Mouse (Mus musculus) liver, postnatal 0 days (tissue): ENCODE results near the gene Ppie. TPM values are rescaled to one million over a fixed set of nuclear protein-coding genes. Genes with fewer than 3 reads are reported as not detected.
"Not testable (repeated sequence)": the region's sequence is repeated elsewhere in the genome, so short reads cannot be mapped to it uniquely, and the experiment has no call there.

Experiments used
- ATAC-seq: fragments of 200-750 bp; cut with Nextera tagmentation; 2 replicates; pipeline ENCODE4 v1.8.0; 2017; ENCODE audit warnings: mild to moderate bottlenecking, moderate library complexity
- DNase-seq: peaks from one replicate; pipeline ENCODE4 v3.0.0-alpha.2; 2016
- H3K27ac ChIP-seq: fragments of 300-500 bp; sonication (generic); 2 replicates; pipeline ENCODE4 v1.5.1; 2014; ENCODE audit warnings: antibody characterized with exemption, moderate library complexity, mild to moderate bottlenecking, low read depth
- H3K27me3 ChIP-seq: fragments of 300-500 bp; sonication (generic); 2 replicates; pipeline ENCODE4 v1.6.1; 2014; ENCODE audit warnings: low read length, control low read depth, mixed read lengths; ENCODE audit not compliant: insufficient read depth
- H3K36me3 ChIP-seq: fragments of 300-500 bp; sonication (generic); replicated peaks from 2 replicates; pipeline ENCODE4 v1.6.1; 2014; ENCODE audit warnings: mild to moderate bottlenecking, control low read depth, low read length, moderate library complexity, mixed read lengths; ENCODE audit not compliant: insufficient read depth
- H3K4me1 ChIP-seq: fragments of 300-500 bp; sonication (generic); 2 replicates; pipeline ENCODE4 v1.6.1; 2014; ENCODE audit warnings: antibody characterized with exemption, mild to moderate bottlenecking, control low read depth; ENCODE audit not compliant: insufficient read depth
- H3K4me2 ChIP-seq: fragments of 300-500 bp; sonication (generic); 2 replicates; pipeline ENCODE4 v1.6.1; 2014; ENCODE audit warnings: low read depth, mild to moderate bottlenecking, low read length, moderate library complexity, mixed read lengths
- H3K4me3 ChIP-seq: fragments of 300-500 bp; sonication (generic); 2 replicates; pipeline ENCODE4 v1.5.1; 2014; ENCODE audit warnings: low read depth, low read length
- H3K9ac ChIP-seq: fragments of 300-500 bp; sonication (generic); replicated peaks from 2 replicates; pipeline ENCODE4 v1.6.1; 2014; ENCODE audit warnings: mild to moderate bottlenecking, moderate library complexity
- H3K9me3 ChIP-seq: fragments of 300-500 bp; sonication (generic); 2 replicates; pipeline ENCODE4 v1.6.1; 2016; ENCODE audit warnings: mild to moderate bottlenecking, control low read depth, low read length, mixed read lengths
- CTCF ChIP-seq: sonication (generic); IDR thresholded peaks from 2 replicates; pipeline ENCODE4 v1.5.1; 2016; ENCODE audit warnings: antibody characterized with exemption, low read depth
- EP300 ChIP-seq: IDR thresholded peaks from 2 replicates; pipeline ENCODE4 v1.6.1; 2016; ENCODE audit warnings: antibody characterized with exemption, low read depth, mild to moderate bottlenecking
- WGBS: fragments of 180-500 bp; shearing (Covaris S2); extraction: QIAGEN DNeasy Blood & Tissue Kit; methylation state at CpG from one replicate; pipeline ENCODE4 v1.1.7; 2014; ENCODE audit not compliant: insufficient replicate concordance; 5-methylcytosine and 5-hydroxymethylcytosine counted together
- polyA plus RNA-seq: library from polyadenylated mRNA; unstranded; fragments of >200 nt; fragmentation: Nextera tagmentation; extraction: Ambion mirVana; gene quantifications from 2 replicates; pipeline ENCODE4 v1.2.1, GENCODE M21; 2015

Gene Ppie
- polyA plus RNA-seq, 1 experiment from 2014 or later: 26.6 TPM

GRCm38 (mm10) chr4:123152976-123153375, 13.2 kb upstream of the Ppie start:
- ATAC-seq (no peak), DNase-seq (no peak)
- no peaks in the 10 kb centered on the region for H3K9me3 ChIP-seq
- H3K4me2 ChIP-seq: no peak overlapping the region
- no peak overlapping the region for H3K4me3 ChIP-seq
- no peaks in the 10 kb centered on the region for H3K4me1 ChIP-seq
- H3K9ac ChIP-seq: no peak overlapping the region
- 0 out of 2 replicates have a peak, but pooled peaks cover 3% of the 10 kb centered on the region for H3K27me3 ChIP-seq
- no peaks in the 10 kb centered on the region for H3K36me3 ChIP-seq
- WGBS: 46% methylated on average over 5 of the region's 5 CpGs
- no peak for TF ChIP-seq EP300
- TF ChIP-seq CTCF: no peak
- H3K27ac ChIP-seq: no peak overlapping the region

GRCm38 (mm10) chr4:123152003-123152402, 12.3 kb upstream of the Ppie start:
- Histone ChIP-seq H3K27me3 (0 out of 2 replicates have a peak, but pooled peaks cover 3% of the 10 kb centered on the region), H3K9me3 (no peaks in the 10 kb centered on the region), H3K36me3 (no peaks in the 10 kb centered on the region), H3K4me3 (no peak overlapping the region), H3K4me1 (no peaks in the 10 kb centered on the region), H3K4me2 (no peak overlapping the region), H3K27ac (no peak overlapping the region), H3K9ac (no peak overlapping the region)
- TF ChIP-seq EP300: no peak
- TF ChIP-seq CTCF: no peak
- no peak for DNase-seq
- WGBS: 63% methylated on average over 4 of the region's 4 CpGs
- no peak for ATAC-seq

GRCm38 (mm10) chr4:123147446-123148150, 7.8 kb upstream of the Ppie start:
- Histone ChIP-seq H3K4me3 (no peak overlapping the region), H3K9me3 (no peaks in the 10 kb centered on the region), H3K27me3 (no peaks in the 10 kb centered on the region), H3K36me3 (no peaks in the 10 kb centered on the region), H3K27ac (no peak overlapping the region), H3K9ac (no peak overlapping the region), H3K4me1 (no peaks in the 10 kb centered on the region), H3K4me2 (no peak overlapping the region)
- DNase-seq (no peak), ATAC-seq (no peak)
- WGBS: 48% methylated on average over 5 of the region's 5 CpGs
- no peak for TF ChIP-seq EP300
- TF ChIP-seq CTCF: no peak

DNA sequence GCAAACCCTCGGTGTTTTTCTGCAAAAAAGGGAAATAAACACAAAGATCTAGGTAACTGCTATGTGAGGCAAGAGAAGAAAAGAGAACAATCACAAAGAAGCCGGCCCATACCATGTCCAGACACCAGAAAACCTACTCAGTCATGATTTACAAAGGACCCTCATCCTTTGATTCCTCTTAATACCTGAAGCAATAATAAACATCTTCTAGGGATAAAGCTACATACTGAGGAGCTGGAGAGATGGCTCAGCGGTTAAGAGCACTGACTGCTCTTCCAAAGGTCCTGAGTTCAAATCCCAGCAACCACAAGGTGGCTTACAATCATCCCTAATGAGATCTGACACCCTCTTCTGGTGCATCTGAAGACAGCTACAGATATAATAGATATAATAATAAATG, 2.2 kb downstream of the Ppie start:
- Histone ChIP-seq H3K4me3 (no peak overlapping the region), H3K9ac (no peak overlapping the region), H3K36me3 (peaks cover 31% of the 10 kb centered on the region), H3K4me1 (peaks cover 7% of the 10 kb centered on the region), H3K4me2 (no peak overlapping the region), H3K9me3 (no peaks in the 10 kb centered on the region), H3K27me3 (no peaks in the 10 kb centered on the region), H3K27ac (no peak overlapping the region)
- ATAC-seq (no peak), DNase-seq (no peak)
- TF ChIP-seq CTCF: no peak
- no peak for TF ChIP-seq EP300
- 68% methylated on average over 3 of the region's 3 CpGs for WGBS

- Histone ChIP-seq H3K4me2 (no peak overlapping the region), H3K4me3 (no peak overlapping the region), H3K9me3 (no peaks in the 10 kb centered on the region), H3K27ac (no peak overlapping the region), H3K27me3 (no peaks in the 10 kb centered on the region), H3K36me3 (peaks cover 50% of the 10 kb centered on the region), H3K4me1 (no peaks in the 10 kb centered on the region), H3K9ac (no peak overlapping the region)
- WGBS: 87% methylated on average over 4 of the region's 4 CpGs
- no peak for ATAC-seq
- TF ChIP-seq EP300 (no peak), CTCF (no peak)
- DNase-seq: no peak
Observed at GRCm38 (mm10) chr4:123127051-123127450, 12.7 kb downstream of the Ppie start.

GRCm38 (mm10) chr4:123126626-123127025, 13.1 kb downstream of the Ppie start:
- ATAC-seq (no peak), DNase-seq (no peak)
- 89% methylated on average over 7 of the region's 7 CpGs for WGBS
- Histone ChIP-seq H3K4me1 (no peaks in the 10 kb centered on the region), H3K9ac (no peak overlapping the region), H3K4me2 (no peak overlapping the region), H3K36me3 (peaks cover 45% of the 10 kb centered on the region), H3K27ac (no peak overlapping the region), H3K9me3 (no peaks in the 10 kb centered on the region), H3K27me3 (no peaks in the 10 kb centered on the region), H3K4me3 (no peak overlapping the region)
- no peak for TF ChIP-seq EP300
- TF ChIP-seq CTCF: no peak

DNA sequence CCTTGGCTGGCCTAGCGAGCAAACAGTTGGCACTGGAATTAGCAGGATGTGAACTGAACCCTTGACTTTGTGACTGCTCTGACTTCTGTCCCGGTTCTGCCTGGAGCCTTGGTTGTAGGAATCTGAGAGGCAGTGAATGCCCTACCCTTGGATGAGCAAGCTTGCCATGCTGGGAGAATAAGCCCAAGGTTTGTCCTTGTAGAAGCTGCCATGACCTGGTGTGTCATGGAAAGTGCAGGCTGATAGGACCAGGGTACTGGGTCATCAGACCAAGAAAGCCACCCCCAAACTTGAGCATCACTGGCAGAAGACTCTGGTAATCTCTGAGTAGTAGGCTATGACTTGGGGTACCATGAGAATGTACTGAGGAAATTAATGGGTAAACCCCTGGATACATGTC, 18.5 kb downstream of the Ppie start:
- Histone ChIP-seq H3K4me1 (no peaks in the 10 kb centered on the region), H3K9me3 (no peaks in the 10 kb centered on the region), H3K36me3 (peaks cover 6% of the 10 kb centered on the region; the same call in 1 of the 2 replicates), H3K27ac (no peak overlapping the region), H3K9ac (no peak overlapping the region), H3K4me2 (no peak overlapping the region), H3K27me3 (no peaks in the 10 kb centered on the region), H3K4me3 (no peak overlapping the region)
- TF ChIP-seq EP300 (no peak), CTCF (no peak)
- 77% methylated on average over 2 of the region's 2 CpGs for WGBS
- DNase-seq (no peak), ATAC-seq (no peak)

DNA sequence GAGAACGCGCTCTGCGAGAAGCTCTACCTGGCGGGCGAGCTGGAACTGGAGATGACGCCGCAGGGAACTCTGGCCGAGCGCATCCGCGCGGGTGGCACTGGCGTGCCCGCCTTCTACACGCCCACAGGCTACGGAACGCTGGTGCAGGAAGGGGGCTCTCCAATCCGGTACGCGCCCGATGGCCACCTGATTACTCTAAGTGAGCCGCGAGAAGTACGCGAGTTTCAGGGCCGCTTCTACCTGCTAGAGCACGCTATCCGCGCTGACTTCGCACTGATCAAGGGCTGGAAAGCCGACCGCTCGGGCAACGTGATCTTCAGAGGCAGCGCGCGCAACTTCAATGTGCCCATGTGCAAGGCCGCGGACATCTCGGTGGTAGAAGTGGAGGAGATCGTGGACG, 23.1 kb downstream of the Ppie start:
- H3K4me2 ChIP-seq, H3K4me1 ChIP-seq, H3K27me3 ChIP-seq, H3K27ac ChIP-seq, DNase-seq, ATAC-seq, H3K9ac ChIP-seq, H3K36me3 ChIP-seq, H3K4me3 ChIP-seq, H3K9me3 ChIP-seq: not testable (repeated sequence)
- WGBS: 26% methylated on average over 36 of the region's 42 CpGs
